Mouse (Mus musculus): ENCODE results near the gene Mrps36. TPM values are rescaled to one million over a fixed set of nuclear protein-coding genes. Genes with fewer than 3 reads are reported as not detected.
"Not testable (repeated sequence)": the region's sequence is repeated elsewhere in the genome, so short reads cannot be mapped to it uniquely, and the experiment has no call there.

The Mrps36 gene
- polyA plus RNA-seq, 2 experiments = 57.9 to 113 TPM

- Histone ChIP-seq H3K9me3 (ENCODE audit: control insufficient read depth, low read length) (no peaks in the 10 kb centered on the region), H3K27ac (replicated peaks; ENCODE audit: low read depth, low read length) (no peak overlapping the region), H3K4me3 (replicated peaks; ENCODE audit: low read length) (no peak overlapping the region), H3K9ac (ENCODE audit: low read depth, low read length, severe bottlenecking) (no peak overlapping the region), H3K36me3 (ENCODE audit: control insufficient read depth, insufficient read depth, low read length) (peaks cover 27% of the 10 kb centered on the region), H3K4me2 (replicated peaks; ENCODE audit: low read depth, low read length, severe bottlenecking) (no peak overlapping the region), H3K27me3 (ENCODE audit: control insufficient read depth, insufficient read depth, low read length) (no peaks in the 10 kb centered on the region), H3K4me1 (ENCODE audit: control insufficient read depth, insufficient read depth, low read length) (peaks cover 8% of the 10 kb centered on the region)
- WGBS = 88% methylated on average over 2 of the region's 2 CpGs
- TF ChIP-seq POLR2A (IDR thresholded peaks at IDR 0.05; ENCODE audit: borderline replicate concordance, extremely low read depth, insufficient read depth, insufficient read length) = no peak
- ATAC-seq (ENCODE audit: low FRiP score, low read depth) (no peak), DNase-seq (ENCODE audit: low spot score) (no peak)
Measured at GRCm38 (mm10) chr13:100732756-100733155, 11.7 kb downstream of the Mrps36 start.

DNA sequence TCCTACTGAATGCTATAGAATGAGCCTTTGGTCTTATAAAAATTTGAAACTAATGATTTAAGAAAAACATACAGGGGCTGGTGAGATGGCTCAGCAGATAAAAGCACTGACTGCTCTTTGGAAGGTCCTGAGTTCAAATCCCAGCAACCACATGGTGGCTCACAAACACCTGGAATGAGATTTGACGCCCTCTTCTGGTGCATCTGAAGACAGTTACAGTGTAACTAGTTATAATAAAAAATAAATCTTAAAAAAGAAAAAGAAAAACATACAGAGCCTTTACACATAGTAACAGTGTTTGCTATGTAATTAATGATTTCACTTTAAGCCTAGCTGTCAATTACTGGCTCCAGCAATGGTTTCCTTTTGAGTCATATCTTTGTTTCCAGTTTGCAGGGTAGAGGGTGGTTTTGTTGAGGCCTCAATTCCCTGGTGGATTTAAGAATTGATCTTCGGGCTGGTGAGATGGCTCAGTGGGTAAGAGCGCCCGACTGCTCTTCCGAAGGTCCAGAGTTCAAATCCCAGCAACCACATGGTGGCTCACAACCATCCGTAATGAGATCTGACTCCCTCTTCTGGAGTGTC is 12.9 kb downstream of the Mrps36 start:
- H3K27me3 ChIP-seq (ENCODE audit: control insufficient read depth, insufficient read depth, low read length); H3K9me3 ChIP-seq (ENCODE audit: control insufficient read depth, low read length); ATAC-seq (ENCODE audit: low FRiP score, low read depth); DNase-seq (ENCODE audit: low spot score); H3K9ac ChIP-seq (ENCODE audit: low read depth, low read length, severe bottlenecking): not testable (repeated sequence)
- Histone ChIP-seq H3K36me3 (ENCODE audit: control insufficient read depth, insufficient read depth, low read length) (peaks cover 29% of the 10 kb centered on the region), H3K4me3 (replicated peaks; ENCODE audit: low read length) (peak overlapping the region; percentile 95), H3K27ac (replicated peaks; ENCODE audit: low read depth, low read length) (peak overlapping the region; percentile 94), H3K4me1 (ENCODE audit: control insufficient read depth, insufficient read depth, low read length) (peaks cover 10% of the 10 kb centered on the region), H3K4me2 (replicated peaks; ENCODE audit: low read depth, low read length, severe bottlenecking) (peak overlapping the region; percentile 52; the same call in 1 of the 2 replicates)
- 91% methylated on average over 5 of the region's 6 CpGs for WGBS

DNA sequence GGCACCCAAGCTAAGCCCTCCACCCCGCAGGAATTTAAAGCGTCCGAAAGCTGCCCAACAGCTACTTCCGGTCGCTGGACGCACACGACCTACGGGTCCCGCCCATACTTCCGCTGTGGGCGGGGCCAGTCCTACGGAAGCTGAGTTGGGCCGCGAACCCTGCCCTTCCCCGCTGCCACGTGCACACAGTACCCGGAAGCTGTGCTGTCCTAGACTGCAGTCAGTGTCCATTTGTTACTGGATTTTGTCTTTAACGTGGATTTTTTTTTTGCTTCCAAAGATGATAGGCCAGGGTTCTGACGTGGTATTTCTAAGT is 13.6 kb downstream of the Mrps36 start, which contains the start of gene Cdk7:
TSS of gene Cdk7 (minus strand) at position 79 of the 316 bp plus-strand sequence.
- 0 out of 2 replicates have a peak, but pooled peaks have one; percentile 1 for TF ChIP-seq POLR2A (IDR thresholded peaks at IDR 0.05; ENCODE audit: borderline replicate concordance, extremely low read depth, insufficient read depth, insufficient read length)

DNA sequence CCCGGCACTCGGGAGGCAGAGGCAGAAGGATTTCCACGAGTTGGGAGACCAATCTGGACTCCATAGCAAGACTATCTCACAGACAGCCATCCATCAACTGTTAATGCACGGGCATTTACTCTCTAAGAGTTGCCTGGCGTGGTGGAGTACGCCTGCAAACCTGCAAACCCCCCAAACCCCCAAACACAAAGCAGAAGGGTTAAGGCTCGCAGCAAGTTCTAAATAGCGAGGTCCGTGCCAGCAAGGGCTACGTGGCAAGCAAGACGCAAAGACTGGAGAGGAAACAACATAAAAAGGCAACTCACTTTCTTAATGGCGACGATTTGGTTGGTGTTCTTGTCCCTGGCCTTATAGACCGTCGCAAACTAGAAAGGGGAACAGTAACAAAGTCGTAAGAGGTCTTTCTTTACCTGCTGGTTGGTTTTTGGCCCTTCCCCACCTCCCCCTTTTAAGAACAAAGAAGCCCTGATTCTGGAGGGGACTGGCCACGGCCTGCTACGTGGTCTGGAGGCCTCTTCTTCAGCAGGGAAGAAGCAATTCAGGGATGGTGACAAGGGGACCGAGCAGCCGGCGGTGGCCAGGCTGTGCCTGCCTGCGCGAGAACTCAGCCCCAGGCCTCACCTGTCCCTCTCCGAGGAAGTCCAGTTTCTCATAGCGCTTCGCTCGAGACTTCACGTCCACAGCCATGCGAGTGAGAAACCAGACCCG is 14.2 kb downstream of the Mrps36 start:
- DNase-seq (ENCODE audit: low spot score) (no peak), ATAC-seq (ENCODE audit: low FRiP score, low read depth) (no peak)
- Histone ChIP-seq H3K27ac (replicated peaks; ENCODE audit: low read depth, low read length) (peak overlapping the region; percentile 94), H3K4me1 (ENCODE audit: control insufficient read depth, insufficient read depth, low read length) (peaks cover 13% of the 10 kb centered on the region), H3K9me3 (ENCODE audit: control insufficient read depth, low read length) (no peaks in the 10 kb centered on the region), H3K36me3 (ENCODE audit: control insufficient read depth, insufficient read depth, low read length) (peaks cover 24% of the 10 kb centered on the region), H3K4me2 (replicated peaks; ENCODE audit: low read depth, low read length, severe bottlenecking) (peak overlapping the region; percentile 63), H3K4me3 (replicated peaks; ENCODE audit: low read length) (peak overlapping the region; percentile 95), H3K27me3 (ENCODE audit: control insufficient read depth, insufficient read depth, low read length) (no peaks in the 10 kb centered on the region), H3K9ac (ENCODE audit: low read depth, low read length, severe bottlenecking) (peak overlapping the region; percentile 96)
- TF ChIP-seq POLR2A (IDR thresholded peaks at IDR 0.05; ENCODE audit: borderline replicate concordance, extremely low read depth, insufficient read depth, insufficient read length) = peak; percentile 65; the same call in 1 of the 2 replicates
- 2% methylated on average over 30 of the region's 30 CpGs for WGBS

More for the DNA sequence above, 13.6 kb downstream of the Mrps36 start, which contains the start of gene Cdk7:
- Histone ChIP-seq H3K27me3 (ENCODE audit: control insufficient read depth, insufficient read depth, low read length) (no peaks in the 10 kb centered on the region), H3K4me3 (replicated peaks; ENCODE audit: low read length) (peak within 1 kb of the TSS; percentile 95), H3K9me3 (ENCODE audit: control insufficient read depth, low read length) (no peaks in the 10 kb centered on the region), H3K36me3 (ENCODE audit: control insufficient read depth, insufficient read depth, low read length) (peaks cover 24% of the 10 kb centered on the region), H3K27ac (replicated peaks; ENCODE audit: low read depth, low read length) (peak within 1 kb of the TSS; percentile 94), H3K4me1 (ENCODE audit: control insufficient read depth, insufficient read depth, low read length) (peaks cover 13% of the 10 kb centered on the region), H3K9ac (ENCODE audit: low read depth, low read length, severe bottlenecking) (peak within 1 kb of the TSS; percentile 96), H3K4me2 (replicated peaks; ENCODE audit: low read depth, low read length, severe bottlenecking) (peak within 1 kb of the TSS; percentile 63)
- ATAC-seq (ENCODE audit: low FRiP score, low read depth) (peak; percentile 97), DNase-seq (ENCODE audit: low spot score) (peak; percentile 96)
- 0% methylated on average over 19 of the region's 19 CpGs for WGBS

DNA sequence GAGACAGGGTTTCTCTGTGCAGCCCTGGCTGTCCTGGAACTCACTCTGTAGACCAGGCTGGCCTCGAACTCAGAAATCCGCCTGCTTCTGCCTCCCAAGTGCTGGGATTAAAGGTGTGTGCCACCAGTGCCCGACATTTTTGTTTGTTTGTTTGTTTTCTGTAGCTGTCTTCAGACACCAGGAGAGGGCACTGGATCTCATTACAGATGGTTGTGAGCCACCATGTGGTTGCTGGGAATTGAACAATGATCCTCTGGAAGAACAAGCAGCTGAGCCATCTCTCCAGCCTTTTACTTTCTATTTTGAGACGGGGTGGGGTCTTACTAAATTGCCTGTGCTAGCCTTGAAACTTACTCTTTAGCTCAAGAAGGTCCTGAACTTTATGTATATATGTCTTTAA is 15.9 kb downstream of the Mrps36 start:
- 91% methylated on average over 4 of the region's 4 CpGs for WGBS
- H3K4me2 ChIP-seq (replicated peaks; ENCODE audit: low read depth, low read length, severe bottlenecking); H3K9me3 ChIP-seq (ENCODE audit: control insufficient read depth, low read length); H3K4me3 ChIP-seq (replicated peaks; ENCODE audit: low read length); H3K27ac ChIP-seq (replicated peaks; ENCODE audit: low read depth, low read length); H3K9ac ChIP-seq (ENCODE audit: low read depth, low read length, severe bottlenecking); ATAC-seq (ENCODE audit: low FRiP score, low read depth); H3K27me3 ChIP-seq (ENCODE audit: control insufficient read depth, insufficient read depth, low read length); DNase-seq (ENCODE audit: low spot score): not testable (repeated sequence)
- H3K36me3 ChIP-seq (ENCODE audit: control insufficient read depth, insufficient read depth, low read length) = peaks cover 26% of the 10 kb centered on the region
- peaks cover 13% of the 10 kb centered on the region for H3K4me1 ChIP-seq (ENCODE audit: control insufficient read depth, insufficient read depth, low read length)
